Mouse (Mus musculus) stomach, postnatal 0 days (tissue): ENCODE data around the gene Htr1d. TPM values are rescaled to one million over a fixed set of nuclear protein-coding genes. Genes with fewer than 3 reads are reported as not detected.

Experiments used
- ATAC-seq: fragments of 200-750 bp; cut with Nextera tagmentation; 2 replicates; pipeline ENCODE4 v1.8.0; 2017; ENCODE audit not compliant: low FRiP score, low TSS enrichment
- DNase-seq: peaks from one replicate; pipeline ENCODE4 v3.0.0-alpha.2; 2016; ENCODE audit warnings: low spot score
- H3K27ac ChIP-seq: fragments of 300-500 bp; sonication (generic); replicated peaks from 2 replicates; pipeline ENCODE4 v1.5.1; 2014; ENCODE audit warnings: mild to moderate bottlenecking, control low read depth
- H3K27me3 ChIP-seq: fragments of 300-500 bp; sonication (generic); 2 replicates; pipeline ENCODE4 v1.6.1; 2014; ENCODE audit warnings: low read length; ENCODE audit not compliant: control insufficient read depth, insufficient read depth
- H3K36me3 ChIP-seq: fragments of 300-500 bp; sonication (generic); 2 replicates; pipeline ENCODE4 v1.6.1; 2014; ENCODE audit warnings: low read length, mixed read lengths; ENCODE audit not compliant: control insufficient read depth, insufficient read depth
- H3K4me1 ChIP-seq: fragments of 300-500 bp; sonication (generic); replicated peaks from 2 replicates; pipeline ENCODE4 v1.6.1; 2014; ENCODE audit warnings: antibody characterized with exemption; ENCODE audit not compliant: control insufficient read depth, insufficient read depth
- H3K4me2 ChIP-seq: fragments of 300-500 bp; sonication (generic); replicated peaks from 2 replicates; pipeline ENCODE4 v1.6.1; 2014; ENCODE audit warnings: low read depth, mild to moderate bottlenecking, control low read depth, moderate library complexity
- H3K4me3 ChIP-seq: fragments of 300-500 bp; sonication (generic); 2 replicates; pipeline ENCODE4 v1.5.1; 2014; ENCODE audit warnings: low read depth, low read length, control low read depth
- H3K9ac ChIP-seq: fragments of 300-500 bp; sonication (generic); 2 replicates; pipeline ENCODE4 v1.6.1; 2014; ENCODE audit warnings: mild to moderate bottlenecking, low read length, control low read depth, mixed read lengths
- H3K9me3 ChIP-seq: fragments of 300-500 bp; sonication (generic); 2 replicates; pipeline ENCODE4 v1.6.1; 2016; ENCODE audit warnings: low read length; ENCODE audit not compliant: control insufficient read depth
- CTCF ChIP-seq: IDR thresholded peaks from 2 replicates; pipeline ENCODE4 v1.5.1; 2016; ENCODE audit warnings: antibody characterized with exemption, low read depth, mild to moderate bottlenecking, moderate library complexity
- EP300 ChIP-seq: optimal IDR thresholded peaks from 2 replicates; pipeline ENCODE3; 2016; ENCODE audit warnings: antibody characterized with exemption
- WGBS: fragments of 180-500 bp; shearing (Covaris S2); extraction: QIAGEN DNeasy Blood & Tissue Kit; methylation state at CpG from one replicate; pipeline ENCODE4 v1.1.7; 2014; 5-methylcytosine and 5-hydroxymethylcytosine counted together
- polyA plus RNA-seq: library from polyadenylated mRNA; unstranded; fragments of >200 nt; fragmentation: Nextera tagmentation; extraction: Ambion mirVana; gene quantifications from 2 replicates; pipeline ENCODE4 v1.2.1, GENCODE M21; 2015

The Htr1d gene
- polyA plus RNA-seq, 1 experiment from 2014 or later = 0.34 TPM

- no peaks in the 10 kb centered on the region for H3K9me3 ChIP-seq
- H3K27ac ChIP-seq = no peak overlapping the region
- DNase-seq = peak; percentile 50
- 4% methylated on average over 15 of the region's 15 CpGs for WGBS
- peak; percentile 13; the same call in 1 of the 2 replicates for ATAC-seq
- H3K4me2 ChIP-seq = peak overlapping the region; percentile 97
- peak overlapping the region; percentile 47 for H3K9ac ChIP-seq
- H3K4me3 ChIP-seq = peak overlapping the region; percentile 53
- peaks cover 6% of the 10 kb centered on the region for H3K4me1 ChIP-seq
- TF ChIP-seq CTCF (peak; percentile 60), EP300 (no peak)
- 0 out of 2 replicates have a peak, but pooled peaks cover 2% of the 10 kb centered on the region for H3K27me3 ChIP-seq
- H3K36me3 ChIP-seq = no peaks in the 10 kb centered on the region
Measured at GRCm38 (mm10) chr4:136425000-136425288, 1.6 kb downstream of the Htr1d start.

GRCm38 (mm10) chr4:136430609-136431375 is 7.5 kb downstream of the Htr1d start:
- no peak for DNase-seq
- WGBS = 37% methylated on average over 11 of the region's 11 CpGs
- no peak for ATAC-seq
- Histone ChIP-seq H3K4me3 (no peak overlapping the region), H3K9me3 (no peaks in the 10 kb centered on the region), H3K36me3 (no peaks in the 10 kb centered on the region), H3K4me2 (no peak overlapping the region), H3K9ac (no peak overlapping the region), H3K27me3 (no peaks in the 10 kb centered on the region), H3K4me1 (no peaks in the 10 kb centered on the region; the same call in 1 of the 2 replicates), H3K27ac (no peak overlapping the region)
- TF ChIP-seq CTCF (no peak), EP300 (no peak)

- Histone ChIP-seq H3K9me3 (no peaks in the 10 kb centered on the region), H3K4me2 (no peak overlapping the region), H3K4me1 (no peaks in the 10 kb centered on the region; the same call in 1 of the 2 replicates), H3K36me3 (no peaks in the 10 kb centered on the region), H3K4me3 (no peak overlapping the region), H3K27ac (no peak overlapping the region), H3K27me3 (no peaks in the 10 kb centered on the region), H3K9ac (no peak overlapping the region)
- WGBS = 6% methylated on average over 3 of the region's 3 CpGs
- ATAC-seq (no peak), DNase-seq (peak; percentile 71)
- TF ChIP-seq CTCF (peak; percentile 83), EP300 (no peak)
Measured at GRCm38 (mm10) chr4:136431376-136431693, 8.0 kb downstream of the Htr1d start.

- Histone ChIP-seq H3K4me1 (peaks cover 2% of the 10 kb centered on the region; the same call in 1 of the 2 replicates), H3K9ac (no peak overlapping the region), H3K27me3 (no peaks in the 10 kb centered on the region), H3K9me3 (no peaks in the 10 kb centered on the region), H3K36me3 (no peaks in the 10 kb centered on the region), H3K4me2 (no peak overlapping the region), H3K4me3 (no peak overlapping the region), H3K27ac (0 out of 2 replicates have a peak overlapping the region, but pooled peaks have one; percentile 8)
- peak; percentile 74 for ATAC-seq
- DNase-seq = peak; percentile 25
- TF ChIP-seq EP300 (no peak), CTCF (no peak)
- WGBS = 65% methylated on average over 4 of the region's 4 CpGs
Measured at GRCm38 (mm10) chr4:136434029-136434428, 10.7 kb downstream of the Htr1d start.

GRCm38 (mm10) chr4:136439106-136439505 is 15.8 kb downstream of the Htr1d start:
- Histone ChIP-seq H3K4me3 (no peak overlapping the region), H3K27ac (no peak overlapping the region), H3K4me1 (0 out of 2 replicates have a peak, but pooled peaks cover 2% of the 10 kb centered on the region), H3K9ac (no peak overlapping the region), H3K36me3 (no peaks in the 10 kb centered on the region), H3K27me3 (no peaks in the 10 kb centered on the region), H3K9me3 (no peaks in the 10 kb centered on the region), H3K4me2 (no peak overlapping the region)
- 32% methylated on average over 4 of the region's 4 CpGs for WGBS
- ATAC-seq (peak; percentile 33), DNase-seq (peak; percentile 36)
- TF ChIP-seq CTCF = no peak

- DNase-seq (no peak), ATAC-seq (no peak)
- Histone ChIP-seq H3K27ac (0 out of 2 replicates have a peak overlapping the region, but pooled peaks have one; percentile 30), H3K4me2 (no peak overlapping the region), H3K9ac (no peak overlapping the region), H3K4me3 (no peak overlapping the region), H3K27me3 (no peaks in the 10 kb centered on the region), H3K36me3 (no peaks in the 10 kb centered on the region), H3K4me1 (0 out of 2 replicates have a peak, but pooled peaks cover 2% of the 10 kb centered on the region), H3K9me3 (no peaks in the 10 kb centered on the region)
- 56% methylated on average over 15 of the region's 15 CpGs for WGBS
- TF ChIP-seq EP300 (no peak), CTCF (no peak)
Measured at GRCm38 (mm10) chr4:136441354-136442043, 18.2 kb downstream of the Htr1d start.
